Mouse (Mus musculus): ENCODE data around the gene Dab1.

- TF ChIP-seq POLR2A (IDR thresholded peaks at IDR 0.05; ENCODE audit: low read depth, low read length) (no peak), CTCF (IDR thresholded peaks at IDR 0.05; ENCODE audit: extremely low read depth, insufficient read depth, insufficient read length, insufficient replicate concordance) (no peak)
These were observed 748.0 kb downstream of the Dab1 start for GRCm38 (mm10) chr4:104366894-104367740.

All from spleen, adult 2 months (tissue).